Mouse (Mus musculus) embryonic fibroblast, embryonic 13.5 days (primary cell): Measurements from ENCODE around the gene Kif26b.

Experiments used
- CTCF ChIP-seq: IDR thresholded peaks from 2 replicates; pipeline ENCODE4 v1.5.1; 2011; ENCODE audit warnings: mild to moderate bottlenecking, control low read depth, low read length, moderate library complexity, borderline replicate concordance; ENCODE audit not compliant: insufficient read depth
- POLR2A ChIP-seq: IDR thresholded peaks from 2 replicates; pipeline ENCODE4 v1.6.1; 2011; ENCODE audit warnings: low read depth, mild to moderate bottlenecking, control low read depth, low read length, moderate library complexity

DNA sequence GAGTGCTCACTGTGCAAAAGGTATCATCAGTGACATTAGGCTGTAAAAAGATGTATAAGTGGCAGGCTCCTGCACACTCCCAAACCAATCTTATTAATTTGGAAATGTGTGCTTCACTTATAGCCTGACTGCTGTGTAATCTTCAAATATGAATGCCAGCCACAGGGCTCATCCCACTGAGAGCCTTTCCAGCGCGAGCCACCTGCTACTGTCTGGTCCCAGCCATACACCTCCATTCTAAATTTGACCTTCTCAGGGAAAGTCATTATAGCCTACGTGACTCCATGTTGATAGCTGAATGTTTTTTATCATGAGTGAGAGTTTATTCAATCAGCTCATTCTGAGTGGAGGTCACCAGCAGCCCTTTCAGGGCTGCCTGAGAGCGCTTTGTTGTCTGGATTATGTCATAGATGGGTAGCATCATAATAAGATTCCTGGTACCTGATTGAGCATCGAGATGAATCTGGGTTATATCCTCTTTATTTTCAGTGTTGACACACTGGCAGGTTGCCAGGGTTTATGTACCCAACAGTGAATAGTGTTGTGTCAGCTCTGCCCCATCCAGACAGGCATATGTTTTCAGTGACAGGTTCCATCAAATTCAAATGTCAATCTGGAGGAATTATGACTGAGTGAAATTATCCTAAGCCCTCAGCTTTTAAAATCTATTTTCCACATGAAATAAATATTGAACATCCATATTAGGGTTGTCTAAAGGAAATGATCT lies 319.6 kb downstream of the Kif26b start:
- no peak for TF ChIP-seq CTCF
- no peak for TF ChIP-seq POLR2A
